Mouse (Mus musculus) stomach, embryonic 15.5 days (tissue): ENCODE measurements at regions not wholly inside any gene's neighbourhood (a gene's known extent, or its start where the extent isn't known, plus 50 kb on each side); places are given as distances from the start of the nearest gene placed in this dataset.

Experiments used
- ATAC-seq: fragments of 200-750 bp; cut with Nextera tagmentation; 2 replicates; pipeline ENCODE4 v1.8.0; 2017; ENCODE audit warnings: low read depth, moderate number of reproducible peaks, moderate TSS enrichment; ENCODE audit not compliant: insufficient read depth, low FRiP score
- H3K27ac ChIP-seq: fragments of 300-500 bp; sonication (generic); 2 replicates; pipeline ENCODE4 v1.5.1; 2015; ENCODE audit warnings: mild to moderate bottlenecking, inconsistent platforms
- H3K27me3 ChIP-seq: fragments of 300-500 bp; sonication (generic); replicated peaks from 2 replicates; pipeline ENCODE4 v1.6.1; 2015; ENCODE audit warnings: inconsistent platforms
- H3K36me3 ChIP-seq: fragments of 300-500 bp; sonication (generic); 2 replicates; pipeline ENCODE4 v1.6.1; 2015; ENCODE audit warnings: inconsistent platforms
- H3K4me1 ChIP-seq: fragments of 300-500 bp; sonication (generic); 2 replicates; pipeline ENCODE4 v1.6.1; 2015; ENCODE audit warnings: inconsistent platforms
- H3K4me2 ChIP-seq: fragments of 300-500 bp; sonication (generic); 2 replicates; pipeline ENCODE4 v1.6.1; 2015; ENCODE audit warnings: mild to moderate bottlenecking, inconsistent platforms
- H3K4me3 ChIP-seq: fragments of 300-500 bp; sonication (generic); replicated peaks from 2 replicates; pipeline ENCODE4 v1.5.1; 2015; ENCODE audit warnings: inconsistent platforms
- H3K9ac ChIP-seq: fragments of 300-500 bp; sonication (generic); 2 replicates; pipeline ENCODE4 v1.6.1; 2015; ENCODE audit warnings: inconsistent platforms
- H3K9me3 ChIP-seq: fragments of 300-500 bp; sonication (generic); 2 replicates; pipeline ENCODE4 v1.6.1; 2016; ENCODE audit warnings: inconsistent platforms
- WGBS: fragments of 180-500 bp; shearing (Covaris S2); methylation state at CpG from one replicate; pipeline ENCODE4 v1.1.7; 2015; 5-methylcytosine and 5-hydroxymethylcytosine counted together

DNA sequence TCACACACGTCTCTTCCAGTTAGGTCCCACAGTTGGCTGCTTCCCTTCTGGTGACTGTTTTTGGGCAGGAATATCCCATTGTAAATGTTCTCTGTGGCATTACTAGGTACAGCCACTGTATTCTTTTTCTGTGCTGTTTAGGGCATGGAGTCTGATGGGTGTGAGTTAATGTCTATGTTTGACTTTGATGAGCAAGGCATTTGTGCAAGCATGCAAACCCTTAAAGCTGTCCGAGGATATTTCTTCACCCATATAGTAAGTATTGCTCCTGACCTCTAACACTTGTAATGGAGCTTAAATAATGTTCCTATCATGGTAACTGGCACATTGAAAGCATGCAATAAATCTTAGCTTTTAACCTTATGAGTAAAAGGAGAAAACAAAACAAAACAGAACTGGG is 133.6 kb upstream of the Col8a1 start:
- Histone ChIP-seq H3K27ac (no peak overlapping the region), H3K27me3 (no peaks in the 10 kb centered on the region), H3K9me3 (no peaks in the 10 kb centered on the region), H3K9ac (no peak overlapping the region), H3K36me3 (no peaks in the 10 kb centered on the region), H3K4me2 (no peak overlapping the region), H3K4me3 (no peak overlapping the region), H3K4me1 (no peaks in the 10 kb centered on the region)
- no peak for ATAC-seq
- 64% methylated on average over 2 of the region's 2 CpGs for WGBS

DNA sequence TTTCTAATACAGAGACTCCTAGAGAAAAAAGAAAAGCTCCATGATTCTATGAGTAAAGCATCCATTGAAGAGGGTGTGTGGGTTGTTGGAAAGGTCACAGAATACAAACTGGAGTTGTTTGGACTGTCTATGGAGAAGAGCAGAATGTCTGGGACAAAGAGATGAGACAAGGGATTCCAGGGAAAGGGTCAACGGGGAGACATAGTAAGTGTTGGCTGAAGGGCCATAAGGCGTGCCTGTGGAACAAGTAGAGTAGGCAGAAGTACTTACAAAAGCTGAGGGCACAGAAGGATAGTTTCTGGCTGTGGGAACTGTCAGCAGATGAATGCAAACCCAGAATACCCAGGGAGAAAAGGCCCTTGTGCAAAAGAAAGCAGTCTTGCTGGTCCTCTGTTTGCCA is 134.0 kb upstream of the Col8a1 start:
- Histone ChIP-seq H3K4me3 (no peak overlapping the region), H3K4me2 (no peak overlapping the region), H3K9ac (no peak overlapping the region), H3K9me3 (no peaks in the 10 kb centered on the region), H3K27ac (no peak overlapping the region), H3K36me3 (no peaks in the 10 kb centered on the region), H3K27me3 (no peaks in the 10 kb centered on the region), H3K4me1 (no peaks in the 10 kb centered on the region)
- 65% methylated on average over 2 of the region's 2 CpGs for WGBS
- ATAC-seq, result no peak

DNA sequence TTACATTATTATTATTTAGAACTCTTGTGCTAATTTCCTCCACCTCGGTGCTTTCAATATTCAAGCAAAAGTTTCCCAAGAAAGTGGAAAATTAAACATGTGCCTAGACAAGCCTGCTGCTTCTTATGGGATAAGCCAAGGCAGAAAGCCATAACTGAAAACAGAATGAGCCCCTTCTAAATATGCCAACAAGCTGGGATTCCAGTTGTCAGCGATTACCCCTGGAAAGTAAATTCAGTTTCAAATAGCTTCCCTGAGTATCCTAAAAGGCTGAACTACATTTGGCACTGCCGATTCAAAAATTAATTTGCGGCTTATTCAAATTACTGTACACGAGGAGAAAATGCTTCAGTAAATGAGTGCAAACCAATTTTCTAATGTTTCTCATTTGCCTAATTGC is 135.6 kb upstream of the Col8a1 start:
- Histone ChIP-seq H3K9me3 (no peaks in the 10 kb centered on the region), H3K4me2 (no peak overlapping the region), H3K27me3 (no peaks in the 10 kb centered on the region), H3K4me3 (no peak overlapping the region), H3K27ac (no peak overlapping the region), H3K36me3 (no peaks in the 10 kb centered on the region), H3K4me1 (no peaks in the 10 kb centered on the region), H3K9ac (no peak overlapping the region)
- ATAC-seq, result no peak
- 88% methylated on average over 5 of the region's 5 CpGs for WGBS

DNA sequence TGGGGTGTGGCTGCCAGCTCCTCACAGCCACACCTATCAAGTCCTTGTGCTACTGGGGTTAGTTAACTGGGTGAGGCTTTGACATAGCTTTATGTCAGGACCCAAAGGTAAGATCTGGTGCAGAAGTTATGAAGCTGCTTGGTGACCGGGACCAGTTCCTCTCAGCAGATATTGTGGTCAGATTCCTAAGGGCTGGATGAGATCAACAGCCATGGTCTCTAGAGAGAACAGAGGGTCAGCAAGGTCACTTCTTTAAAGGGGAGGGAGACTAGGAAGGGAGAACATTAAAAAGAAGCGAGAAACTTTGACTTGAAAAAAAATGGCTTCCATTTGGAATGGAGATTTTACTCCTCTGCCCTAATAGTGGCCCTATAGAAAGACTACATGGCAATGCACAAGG is 138.6 kb upstream of the Col8a1 start:
- no peaks in the 10 kb centered on the region for H3K4me1 ChIP-seq
- no peaks in the 10 kb centered on the region for H3K9me3 ChIP-seq
- no peak for ATAC-seq
- H3K9ac ChIP-seq, result no peak overlapping the region
- 87% methylated on average over 2 of the region's 2 CpGs for WGBS
- H3K4me3 ChIP-seq, result no peak overlapping the region
- no peaks in the 10 kb centered on the region for H3K27me3 ChIP-seq
- H3K27ac ChIP-seq, result no peak overlapping the region
- no peaks in the 10 kb centered on the region for H3K36me3 ChIP-seq
- H3K4me2 ChIP-seq, result no peak overlapping the region

DNA sequence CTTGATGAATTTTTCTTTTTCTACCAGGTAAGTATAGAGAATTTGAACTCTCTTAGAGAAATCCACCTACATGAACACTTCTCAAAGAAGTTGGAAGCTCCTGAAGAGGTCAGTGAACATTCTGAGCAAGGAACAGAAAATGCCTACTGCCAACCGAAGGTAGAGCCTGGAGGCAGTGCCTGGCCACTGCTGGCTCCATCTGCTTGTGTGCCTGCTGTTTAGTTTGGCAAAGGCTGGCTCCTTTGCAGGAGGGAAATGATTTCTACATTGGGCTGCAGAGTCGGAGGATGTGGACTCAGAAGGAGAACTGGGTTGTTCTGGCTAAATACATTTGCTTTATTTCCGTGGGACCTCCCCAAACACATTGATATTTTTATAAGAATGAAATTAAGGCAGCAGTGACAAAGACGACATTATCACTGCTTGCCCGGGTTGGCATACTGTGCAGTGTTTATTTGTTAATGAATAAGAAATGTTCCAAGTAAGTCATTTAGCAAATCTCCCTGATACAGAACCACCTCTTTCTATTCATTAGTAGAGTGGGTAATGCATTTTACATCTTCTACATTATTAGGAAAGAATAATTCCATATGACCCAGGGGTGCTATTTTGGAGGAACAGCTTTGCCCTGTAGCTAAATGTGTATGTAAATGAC is 139.3 kb upstream of the Col8a1 start:
- no peak overlapping the region for H3K4me2 ChIP-seq
- no peaks in the 10 kb centered on the region for H3K9me3 ChIP-seq
- no peaks in the 10 kb centered on the region for H3K27me3 ChIP-seq
- H3K36me3 ChIP-seq, result no peaks in the 10 kb centered on the region
- H3K4me1 ChIP-seq, result no peaks in the 10 kb centered on the region
- no peak overlapping the region for H3K9ac ChIP-seq
- no peak for ATAC-seq
- WGBS, result 87% methylated on average over 5 of the region's 5 CpGs
- no peak overlapping the region for H3K4me3 ChIP-seq
- H3K27ac ChIP-seq, result no peak overlapping the region

DNA sequence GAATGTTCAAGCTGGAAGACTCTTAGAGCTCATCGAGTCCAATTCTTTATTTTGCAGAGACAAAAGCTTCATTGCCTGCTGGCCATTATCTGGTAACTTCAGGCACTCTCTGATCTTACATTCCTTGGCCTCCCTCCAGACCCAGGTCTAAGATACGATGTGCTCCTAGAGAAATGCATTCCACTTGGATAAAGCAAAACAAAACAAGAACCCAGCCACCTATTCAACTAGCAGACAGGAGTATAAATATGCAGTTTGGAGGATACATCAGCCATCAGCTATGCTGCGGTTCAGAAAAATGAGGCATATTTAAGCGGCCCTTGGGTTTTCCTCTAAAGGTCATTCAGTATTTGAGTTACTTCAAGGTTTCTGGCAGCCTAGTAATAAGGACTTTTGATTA is 146.5 kb upstream of the Col8a1 start:
- no peak for ATAC-seq
- WGBS, result 76% methylated on average over 4 of the region's 4 CpGs
- no peaks in the 10 kb centered on the region for H3K27me3 ChIP-seq

DNA sequence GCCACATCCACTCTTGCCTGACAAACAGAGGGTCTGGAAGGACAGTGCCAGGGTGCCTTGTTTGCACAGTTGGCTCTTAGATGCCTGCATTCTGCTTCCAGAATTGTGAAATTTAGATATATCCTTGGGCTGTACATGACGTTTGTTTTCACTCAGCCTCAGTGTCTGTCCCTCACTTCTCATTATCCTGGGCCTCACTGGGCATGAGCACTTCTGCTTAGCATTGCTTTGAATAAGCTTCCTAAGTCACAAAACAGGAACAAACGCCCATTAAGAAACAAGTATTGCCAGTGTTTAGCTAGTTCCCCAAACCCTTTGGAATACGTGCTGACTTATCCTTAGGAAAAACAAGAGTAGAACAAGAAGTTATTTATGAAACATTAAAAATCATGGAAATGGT is 148.0 kb upstream of the Col8a1 start:
- Histone ChIP-seq H3K36me3 (no peaks in the 10 kb centered on the region), H3K4me1 (no peaks in the 10 kb centered on the region), H3K4me2 (no peak overlapping the region), H3K9me3 (no peaks in the 10 kb centered on the region), H3K27me3 (no peaks in the 10 kb centered on the region), H3K4me3 (no peak overlapping the region), H3K27ac (no peak overlapping the region), H3K9ac (no peak overlapping the region)
- no peak for ATAC-seq
- WGBS, result 71% methylated on average over 3 of the region's 3 CpGs

More for the DNA sequence above, 146.5 kb upstream of the Col8a1 start:
- Histone ChIP-seq H3K9me3 (no peaks in the 10 kb centered on the region), H3K4me3 (no peak overlapping the region), H3K4me2 (no peak overlapping the region), H3K9ac (no peak overlapping the region), H3K36me3 (no peaks in the 10 kb centered on the region), H3K4me1 (no peaks in the 10 kb centered on the region), H3K27ac (no peak overlapping the region)

DNA sequence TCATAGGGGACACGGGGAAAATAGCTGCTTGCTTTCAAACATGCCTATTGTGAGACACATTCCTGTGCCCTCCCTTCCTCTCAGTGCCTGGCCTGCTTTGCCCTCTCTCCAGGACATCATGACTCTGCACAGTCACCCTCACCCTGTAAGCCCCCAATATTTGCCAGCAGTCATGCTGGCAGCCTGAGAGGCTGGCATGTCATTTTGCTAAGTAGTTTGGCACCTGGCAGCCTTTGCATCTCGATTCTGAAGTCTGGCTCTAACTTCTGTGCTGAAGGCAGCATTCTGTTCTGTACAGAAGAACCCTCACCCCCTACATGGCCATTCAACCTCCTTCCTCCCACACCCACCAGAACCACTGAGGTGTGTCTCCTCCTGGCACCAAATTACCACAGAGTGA is 157.5 kb upstream of the Col8a1 start:
- Histone ChIP-seq H3K4me1 (no peaks in the 10 kb centered on the region), H3K4me3 (no peak overlapping the region), H3K36me3 (no peaks in the 10 kb centered on the region), H3K27ac (no peak overlapping the region), H3K27me3 (no peaks in the 10 kb centered on the region), H3K9me3 (no peaks in the 10 kb centered on the region), H3K4me2 (no peak overlapping the region), H3K9ac (no peak overlapping the region)
- 57% methylated on average over 2 of the region's 2 CpGs for WGBS
- no peak for ATAC-seq

DNA sequence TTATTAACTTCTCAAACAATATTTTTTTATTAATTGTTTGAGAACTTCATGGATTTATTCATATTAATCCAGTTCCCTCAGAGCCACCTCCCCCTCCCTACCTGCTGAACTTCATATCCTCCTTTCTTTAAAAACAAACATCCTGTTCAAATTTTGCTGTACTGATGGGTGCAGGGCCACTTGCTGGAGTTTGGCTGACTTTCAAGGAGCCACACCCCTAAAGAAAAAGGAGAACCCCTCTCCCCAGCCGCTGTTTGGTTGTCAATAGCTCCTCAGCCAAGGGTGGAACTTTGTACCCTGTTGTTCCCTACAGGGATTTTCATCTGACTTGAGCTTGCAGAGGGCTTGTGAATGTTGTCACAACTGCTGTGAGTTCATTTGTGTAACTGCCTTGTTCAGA is 160.0 kb upstream of the Col8a1 start:
- 46% methylated on average over 1 of the region's 1 CpGs for WGBS
- ATAC-seq, result no peak
- Histone ChIP-seq H3K36me3 (no peaks in the 10 kb centered on the region), H3K4me2 (no peak overlapping the region), H3K9ac (no peak overlapping the region), H3K27ac (no peak overlapping the region), H3K27me3 (no peaks in the 10 kb centered on the region), H3K4me1 (no peaks in the 10 kb centered on the region), H3K4me3 (no peak overlapping the region), H3K9me3 (no peaks in the 10 kb centered on the region)

DNA sequence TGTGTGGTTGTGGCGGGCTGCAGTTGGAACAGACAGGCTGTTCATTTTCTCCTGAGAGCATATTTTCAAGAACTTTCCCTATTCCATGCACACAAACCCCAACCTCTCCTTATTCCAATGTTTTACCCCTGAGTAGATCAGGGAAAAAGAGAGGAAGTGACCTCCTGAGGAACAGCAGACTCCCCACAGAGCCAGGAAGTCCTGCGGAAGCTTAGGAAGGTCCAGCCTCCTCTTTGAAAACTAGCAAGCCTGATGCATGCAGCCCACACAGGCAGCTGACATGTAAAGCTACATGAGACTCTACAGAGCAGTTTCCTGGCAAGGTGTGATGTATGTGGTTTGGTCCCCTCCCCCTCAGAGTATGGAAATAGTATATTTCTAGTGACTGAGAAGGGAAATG is 160.9 kb upstream of the Col8a1 start:
- no peaks in the 10 kb centered on the region for H3K9me3 ChIP-seq
- no peaks in the 10 kb centered on the region for H3K36me3 ChIP-seq
- no peak overlapping the region for H3K4me2 ChIP-seq
- WGBS, result 58% methylated on average over 2 of the region's 2 CpGs
- ATAC-seq, result no peak
- no peak overlapping the region for H3K9ac ChIP-seq
- H3K27me3 ChIP-seq, result no peaks in the 10 kb centered on the region
- H3K27ac ChIP-seq, result no peak overlapping the region
- H3K4me1 ChIP-seq, result no peaks in the 10 kb centered on the region
- no peak overlapping the region for H3K4me3 ChIP-seq

DNA sequence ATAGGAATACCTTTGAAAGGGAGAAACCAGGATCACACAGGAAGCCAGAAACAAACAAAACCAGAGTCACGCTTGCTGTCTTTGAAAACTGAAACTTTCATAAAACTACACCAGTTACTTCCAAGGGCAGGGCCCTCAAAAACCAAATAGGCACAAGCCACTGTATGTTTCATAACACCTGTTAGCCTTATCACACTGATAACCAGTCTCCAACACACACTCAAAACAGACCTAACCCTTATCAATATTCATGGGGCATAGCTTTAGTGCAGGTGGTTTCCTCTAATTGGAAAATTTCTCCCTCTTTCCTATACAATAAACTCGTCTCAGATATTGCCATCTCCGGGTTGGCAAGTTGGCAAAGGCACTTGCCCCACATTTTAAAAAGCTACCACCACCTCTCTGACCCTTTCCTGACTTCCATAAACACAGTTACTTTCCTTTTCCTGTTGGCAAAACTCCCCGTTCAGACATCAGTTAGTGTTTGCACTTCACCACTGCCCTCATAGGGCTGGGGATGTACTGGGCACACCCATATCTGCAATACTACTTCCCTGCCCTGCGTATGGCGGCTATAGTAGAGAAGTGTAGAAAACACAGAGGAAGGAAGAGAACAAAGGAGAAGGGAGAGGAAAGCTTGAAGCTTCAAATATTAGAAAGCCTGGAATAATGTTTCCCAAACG is 169.1 kb upstream of the Col8a1 start:
- Histone ChIP-seq H3K9me3 (no peaks in the 10 kb centered on the region), H3K4me1 (no peaks in the 10 kb centered on the region), H3K27ac (no peak overlapping the region), H3K27me3 (no peaks in the 10 kb centered on the region), H3K4me2 (no peak overlapping the region), H3K4me3 (no peak overlapping the region), H3K9ac (no peak overlapping the region), H3K36me3 (no peaks in the 10 kb centered on the region)
- peak; percentile 65; the same call in 1 of the 2 replicates for ATAC-seq
- 58% methylated on average over 7 of the region's 7 CpGs for WGBS

DNA sequence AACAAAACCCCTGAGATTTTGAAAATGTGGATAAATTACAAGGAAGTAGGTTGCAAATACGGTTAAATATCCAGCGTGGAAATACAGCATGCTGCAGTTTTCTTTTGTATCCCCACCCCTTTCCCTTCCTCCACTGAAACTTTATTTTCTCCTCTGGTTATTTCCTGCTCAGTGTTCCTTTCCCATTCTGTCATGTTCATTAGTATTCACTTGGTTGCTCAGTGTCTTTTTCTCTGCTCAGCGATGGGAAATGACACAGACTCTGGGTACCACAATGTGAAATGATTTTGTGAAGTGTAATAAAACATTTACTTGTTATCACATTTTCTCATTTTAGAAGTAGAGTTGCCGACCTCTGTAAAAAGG is 169.6 kb upstream of the Col8a1 start:
- WGBS, result 71% methylated on average over 4 of the region's 4 CpGs
- H3K27me3 ChIP-seq, result no peaks in the 10 kb centered on the region
- no peaks in the 10 kb centered on the region for H3K4me1 ChIP-seq
- H3K9me3 ChIP-seq, result no peaks in the 10 kb centered on the region
- H3K4me3 ChIP-seq, result no peak overlapping the region
- no peaks in the 10 kb centered on the region for H3K36me3 ChIP-seq
- H3K4me2 ChIP-seq, result no peak overlapping the region
- H3K9ac ChIP-seq, result no peak overlapping the region
- H3K27ac ChIP-seq, result no peak overlapping the region
- ATAC-seq, result no peak

DNA sequence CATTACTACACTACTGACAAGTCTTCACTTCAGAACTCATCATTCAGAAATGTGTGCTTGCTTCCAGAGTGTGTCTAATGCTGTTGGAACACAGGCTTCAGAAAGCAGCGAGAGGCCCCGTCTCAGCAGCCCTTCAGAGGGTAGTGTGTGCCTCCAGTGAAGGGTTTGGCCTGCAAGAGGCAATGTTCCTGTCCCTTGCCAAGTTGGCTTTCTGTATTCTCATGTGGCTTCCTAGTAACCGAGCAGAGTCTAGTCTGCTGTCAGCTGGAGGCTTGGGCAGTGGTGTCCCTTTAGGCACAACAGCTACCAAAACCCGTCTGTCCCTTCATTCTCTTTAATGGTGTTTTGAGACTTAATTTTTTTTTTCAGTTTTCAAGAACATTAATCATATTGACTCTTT is 173.3 kb upstream of the Col8a1 start:
- ATAC-seq, result no peak
- H3K27me3 ChIP-seq, result no peaks in the 10 kb centered on the region
- H3K9ac ChIP-seq, result no peak overlapping the region
- no peaks in the 10 kb centered on the region for H3K9me3 ChIP-seq
- WGBS, result 74% methylated on average over 4 of the region's 4 CpGs
- H3K27ac ChIP-seq, result no peak overlapping the region
- H3K36me3 ChIP-seq, result no peaks in the 10 kb centered on the region
- no peak overlapping the region for H3K4me3 ChIP-seq
- no peak overlapping the region for H3K4me2 ChIP-seq
- no peaks in the 10 kb centered on the region for H3K4me1 ChIP-seq
